In genomic region chr5:98854627-98855564, GRCm38 (mm10) we compare ENCODE assay signal across 8 mouse cellular contexts. TPM values are rescaled to one million over a fixed set of nuclear protein-coding genes. Genes with fewer than 3 reads are reported as not detected.
DNase-seq lines count a peak whose midpoint lies in the region; ATAC-seq and TF ChIP-seq lines count a peak whose summit lies in the region.

No protein-coding gene starts in this region.

- H3K36me3 ChIP-seq in forebrain, embryonic 15.5 days: no peaks in the 10 kb centered on the region
- no peaks in the 10 kb centered on the region for H3K36me3 ChIP-seq in intestine, postnatal 0 days (ENCODE audit: control insufficient read depth, insufficient read depth)

- peak overlapping the region; percentile 99 for H3K4me2 ChIP-seq in forebrain, embryonic 15.5 days (replicated peaks)
- peak overlapping the region; percentile 95 for H3K4me2 ChIP-seq in intestine, postnatal 0 days (replicated peaks; ENCODE audit: low read depth)

- peak overlapping the region; percentile 72 for H3K4me3 ChIP-seq in gastrocnemius, adult 2 months
- peak overlapping the region; percentile 58 for H3K4me3 ChIP-seq in forebrain, embryonic 15.5 days
- H3K4me3 ChIP-seq in intestine, postnatal 0 days (ENCODE audit: low read depth, low read length): peak overlapping the region; percentile 69

- 0 out of 2 replicates have a peak, but pooled peaks cover 4% of the 10 kb centered on the region for H3K27me3 ChIP-seq in forebrain, embryonic 15.5 days
- peaks cover 17% of the 10 kb centered on the region; the same call in 1 of the 2 replicates for H3K27me3 ChIP-seq in intestine, postnatal 0 days (replicated peaks; ENCODE audit: control insufficient read depth, insufficient read depth, low read length)

- H3K9me3 ChIP-seq in forebrain, embryonic 15.5 days: no peaks in the 10 kb centered on the region
- H3K9me3 ChIP-seq in intestine, postnatal 0 days (ENCODE audit: control insufficient read depth): no peaks in the 10 kb centered on the region

- intact Hi-C loops in gastrocnemius, adult 2 months (cut with DNase I): loop anchor here (5.0 to 10.0 kb wide), 2 partner anchors 150 to 1198 kb away; no protein-coding TSS in a partner anchor

- peaks cover 19% of the 10 kb centered on the region for H3K4me1 ChIP-seq in forebrain, embryonic 15.5 days
- no peaks in the 10 kb centered on the region for H3K4me1 ChIP-seq in intestine, postnatal 0 days (replicated peaks; ENCODE audit: control insufficient read depth, insufficient read depth, low read length)

- DNase-seq in gastrocnemius, adult 2 months: peak; percentile 59
- no peak for DNase-seq in gastrocnemius, adult 18-20 months (ENCODE audit: low spot score)
- peak; percentile 59 for DNase-seq in R1 (ENCODE audit: low read depth, low spot score)
- peak; percentile 47 to 56 for DNase-seq in lung, adult 18-20 months
- peak; percentile 63 for DNase-seq in retina, postnatal 1 day
- no peak for DNase-seq in spleen, postnatal 4 days (ENCODE audit: low spot score in 2 of 2)

- ATAC-seq in forebrain, embryonic 15.5 days (replicated peaks): peak; percentile 88
- peak; percentile 77 for ATAC-seq in intestine, postnatal 0 days

- H3K9ac ChIP-seq in forebrain, embryonic 15.5 days (replicated peaks): peak overlapping the region; percentile 52
- peak overlapping the region; percentile 50 for H3K9ac ChIP-seq in intestine, postnatal 0 days (ENCODE audit: low read depth, low read length)

- TF ChIP-seq CTCF in gastrocnemius, adult 2 months (IDR thresholded peaks at IDR 0.05): no peak
- no peak for TF ChIP-seq CTCF in intestine, postnatal 0 days (IDR thresholded peaks at IDR 0.05; ENCODE audit: low read depth)

- under 1% methylated on average over 75 of the region's 75 CpGs for WGBS in forebrain, embryonic 15.5 days
- WGBS in intestine, postnatal 0 days: under 1% methylated on average over 72 of the region's 75 CpGs

- peak overlapping the region; percentile 57 for H3K27ac ChIP-seq in gastrocnemius, adult 2 months
- H3K27ac ChIP-seq in forebrain, embryonic 15.5 days (replicated peaks): no peak overlapping the region
- H3K27ac ChIP-seq in intestine, postnatal 0 days (ENCODE audit: low read depth, low read length): peak overlapping the region; percentile 46; the same call in 1 of the 2 replicates

RNA-seq across cellular contexts. Expression of gene Bmp3, which starts 0.7 kb away (rescaled TPM):
- total RNA-seq in gastrocnemius, adult 2 months (2021): 1 to 10 TPM in 1 of 2 experiments, under 1 TPM in 1; 0.64 to 1.5 TPM
- 1 to 10 TPM in 1 of 2 experiments, under 1 TPM in 1; 0.21 to 1.1 TPM for total RNA-seq in gastrocnemius, adult 18-20 months (2021)
- 1.6 and 2.0 TPM in 2 replicates for polyA plus RNA-seq in forebrain, embryonic 15.5 days (2015; fragmentation: Nextera tagmentation; extraction: Ambion mirVana)
- 3.2 and 3.6 TPM in 2 replicates for polyA plus RNA-seq in intestine, postnatal 0 days (2015; fragmentation: Nextera tagmentation; extraction: Ambion mirVana)

Comparison
In these comparisons a context has a peak if more than half of its experiments do, and no peak if none do; other contexts are left out.
1. DNase-seq: peak in gastrocnemius, adult 2 months (single experiment), R1 (single experiment), lung, adult 18-20 months (2 of 2) and retina, postnatal 1 day (single experiment); none in gastrocnemius, adult 18-20 months (single experiment) and spleen, postnatal 4 days (0 of 2).
2. Peak in every context shown above with its lines, with median percentiles within 50 percentile points of each other: H3K4me3 ChIP-seq.